Mouse (Mus musculus): Measurements from ENCODE around the gene Gm6882.
"Not testable (repeated sequence)": the region's sequence is repeated elsewhere in the genome, so short reads cannot be mapped to it uniquely, and the experiment has no call there.

Gm6882 gene

DNA sequence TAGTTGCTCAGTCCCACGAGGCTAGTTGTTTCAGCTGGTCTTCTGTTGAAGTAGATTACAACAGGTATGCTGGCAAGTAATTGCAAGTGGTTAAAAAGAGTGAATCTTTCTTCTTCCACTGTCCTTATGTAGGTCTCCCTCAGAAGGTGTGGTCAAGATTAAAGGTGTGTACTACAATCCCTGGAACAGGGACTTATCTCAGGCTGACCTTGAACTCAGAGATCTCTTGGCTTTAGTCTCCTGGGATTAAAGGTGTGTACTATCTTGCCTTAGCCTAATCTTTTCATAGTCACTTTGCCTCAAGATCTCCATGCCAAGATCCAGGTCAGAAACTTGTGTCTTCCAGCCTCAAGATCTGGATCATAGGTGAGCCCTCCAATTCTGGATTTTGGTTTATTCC, at the start of gene Gm6882:
Gm6882 (minus strand) TSS at position 101 of the 400 bp plus-strand sequence.
- not testable (repeated sequence) for DNase-seq (ENCODE audit: low spot score)

Data from urinary bladder, postnatal 10 days (tissue).